26 mouse cellular contexts compared by ENCODE assay signal in genomic region chr14:29575551-29575950, GRCm38 (mm10).
DNase-seq lines count a peak whose midpoint lies in the region; ATAC-seq and TF ChIP-seq lines count a peak whose summit lies in the region.
"Had no signal": no experiment of that assay in that cellular context is flagged by ENCODE, and none has a peak within 500 bp of the region (broad histone marks: within the 10 kb centered on the region; RNA-seq: fewer than 3 reads in every experiment).

No protein-coding gene starts in this region.

- WGBS in lung, embryonic 14.5 days = 53% methylated on average over 5 of the region's 5 CpGs
- WGBS in intestine, embryonic 15.5 days = 65% methylated on average over 5 of the region's 5 CpGs

- H3K27ac ChIP-seq in lung, embryonic 14.5 days (ENCODE audit: low read depth) = no peak overlapping the region
- H3K27ac ChIP-seq in intestine, embryonic 15.5 days = no peak overlapping the region
- H3K27ac ChIP-seq: embryonic facial prominence, embryonic 10.5 days; embryonic facial prominence, embryonic 13.5 days; forebrain, embryonic 10.5 days; forebrain, embryonic 13.5 days; gastrocnemius, adult 2 months; hindbrain, embryonic 12.5 days; hindbrain, embryonic 15.5 days had no signal

- H3K9me3 ChIP-seq in lung, embryonic 14.5 days (ENCODE audit: low read depth, low read length) = no peaks in the 10 kb centered on the region
- H3K9me3 ChIP-seq in intestine, embryonic 15.5 days = no peaks in the 10 kb centered on the region
- H3K9me3 ChIP-seq: embryonic facial prominence, embryonic 13.5 days; forebrain, embryonic 10.5 days; forebrain, embryonic 13.5 days; hindbrain, embryonic 12.5 days; hindbrain, embryonic 15.5 days had no signal

- H3K4me3 ChIP-seq in lung, embryonic 14.5 days (ENCODE audit: low read depth, low read length) = no peak overlapping the region
- no peak overlapping the region for H3K4me3 ChIP-seq in intestine, embryonic 15.5 days (replicated peaks)
- H3K4me3 ChIP-seq: embryonic facial prominence, embryonic 10.5 days; embryonic facial prominence, embryonic 13.5 days; erythroblast, embryonic 14.5 days; forebrain, embryonic 10.5 days; forebrain, embryonic 13.5 days; gastrocnemius, adult 2 months; hindbrain, embryonic 12.5 days; hindbrain, embryonic 15.5 days had no signal

- H3K4me1 ChIP-seq in lung, embryonic 14.5 days (ENCODE audit: insufficient read depth) = no peaks in the 10 kb centered on the region
- no peaks in the 10 kb centered on the region for H3K4me1 ChIP-seq in intestine, embryonic 15.5 days (replicated peaks)
- H3K4me1 ChIP-seq: embryonic facial prominence, embryonic 10.5 days; embryonic facial prominence, embryonic 13.5 days; forebrain, embryonic 10.5 days; forebrain, embryonic 13.5 days; hindbrain, embryonic 12.5 days; hindbrain, embryonic 15.5 days had no signal

- no peak for ATAC-seq in lung, embryonic 14.5 days (ENCODE audit: insufficient read depth)
- ATAC-seq in intestine, embryonic 15.5 days = no peak
- ATAC-seq: CD4-positive, CD25-positive, alpha-beta regulatory T cell, adult 4 months; forebrain, embryonic 13.5 days; forebrain, embryonic 16.5 days had no signal

- no peak overlapping the region for H3K4me2 ChIP-seq in lung, embryonic 14.5 days
- H3K4me2 ChIP-seq in intestine, embryonic 15.5 days (replicated peaks) = no peak overlapping the region
- H3K4me2 ChIP-seq: embryonic facial prominence, embryonic 13.5 days; forebrain, embryonic 13.5 days; heart, embryonic 11.5 days; hindbrain, embryonic 12.5 days; hindbrain, embryonic 15.5 days had no signal

- H3K9ac ChIP-seq in lung, embryonic 14.5 days = no peak overlapping the region
- no peak overlapping the region for H3K9ac ChIP-seq in intestine, embryonic 15.5 days
- H3K9ac ChIP-seq: embryonic facial prominence, embryonic 13.5 days; forebrain, embryonic 13.5 days; hindbrain, embryonic 12.5 days; hindbrain, embryonic 15.5 days had no signal

- TF ChIP-seq CTCF in lung, embryonic 14.5 days (IDR thresholded peaks at IDR 0.05; ENCODE audit: low read depth) = no peak

- H3K27me3 ChIP-seq in lung, embryonic 14.5 days (ENCODE audit: insufficient read depth, low read length) = no peaks in the 10 kb centered on the region
- no peaks in the 10 kb centered on the region for H3K27me3 ChIP-seq in intestine, embryonic 15.5 days (replicated peaks)
- H3K27me3 ChIP-seq: embryonic facial prominence, embryonic 13.5 days; forebrain, embryonic 13.5 days; hindbrain, embryonic 12.5 days; hindbrain, embryonic 15.5 days had no signal

- DNase-seq in layer of hippocampus, adult 11-12 months (ENCODE audit: low spot score) = peak; percentile 20
- no peak for DNase-seq in layer of hippocampus, adult 9-10 months (ENCODE audit: low spot score)
- DNase-seq in lung, embryonic 14.5 days = peak; percentile 2
- no peak for DNase-seq in lung, adult 18-20 months
- DNase-seq in fibroblast of lung, adult 2 months (ENCODE audit: low read depth) = peak; percentile 14
- DNase-seq: adrenal gland, adult 2 months; adrenal gland, postnatal 14 days; cerebellum, adult 11-12 months; cerebellum, adult 8-10 months; cerebellum, postnatal 10 days; cerebellum, postnatal 36 days; embryo, embryonic 11 days; gastrocnemius, adult 2 months; gastrocnemius, postnatal 14 days; heart, adult 11 months had no signal

- H3K36me3 ChIP-seq in lung, embryonic 14.5 days (ENCODE audit: insufficient read depth) = no peaks in the 10 kb centered on the region
- H3K36me3 ChIP-seq in intestine, embryonic 15.5 days = no peaks in the 10 kb centered on the region
- H3K36me3 ChIP-seq: embryonic facial prominence, embryonic 10.5 days; embryonic facial prominence, embryonic 13.5 days; forebrain, embryonic 10.5 days; hindbrain, embryonic 12.5 days; hindbrain, embryonic 15.5 days had no signal

Comparison
In these comparisons a context has a peak if more than half of its experiments do, and no peak if none do; other contexts are left out.
1. DNase-seq: peak in layer of hippocampus, adult 11-12 months (single experiment), lung, embryonic 14.5 days (single experiment) and fibroblast of lung, adult 2 months (single experiment); none in layer of hippocampus, adult 9-10 months (single experiment) and lung, adult 18-20 months (0 of 2).